Mouse (Mus musculus): ENCODE data around the gene Lif. TPM values are rescaled to one million over a fixed set of nuclear protein-coding genes. Genes with fewer than 3 reads are reported as not detected.

Lif gene
- polyA plus RNA-seq, 1 experiment: 1.4 TPM

DNA sequence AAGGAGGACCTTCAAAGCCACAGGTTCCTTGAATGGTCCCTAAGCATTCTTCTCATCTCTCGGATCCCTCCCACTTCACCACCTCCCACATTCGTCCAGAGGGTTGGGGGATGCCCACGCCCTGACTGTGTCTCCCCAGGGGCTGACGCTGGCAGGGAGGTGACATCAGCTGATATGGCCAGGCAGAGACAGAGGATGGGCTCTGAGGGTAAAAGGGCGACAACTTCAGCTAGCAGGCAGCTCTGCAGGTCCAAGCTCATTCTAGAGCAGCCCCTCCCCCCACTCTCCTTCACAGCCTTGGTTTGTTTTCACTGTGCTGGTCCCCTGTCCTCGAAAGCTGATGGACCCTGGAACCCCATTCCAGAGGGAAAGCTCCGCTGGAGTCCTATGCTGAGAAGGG is 41.3 kb downstream of the Lif start:
- no peak for DNase-seq (ENCODE audit: low read depth)

DNA sequence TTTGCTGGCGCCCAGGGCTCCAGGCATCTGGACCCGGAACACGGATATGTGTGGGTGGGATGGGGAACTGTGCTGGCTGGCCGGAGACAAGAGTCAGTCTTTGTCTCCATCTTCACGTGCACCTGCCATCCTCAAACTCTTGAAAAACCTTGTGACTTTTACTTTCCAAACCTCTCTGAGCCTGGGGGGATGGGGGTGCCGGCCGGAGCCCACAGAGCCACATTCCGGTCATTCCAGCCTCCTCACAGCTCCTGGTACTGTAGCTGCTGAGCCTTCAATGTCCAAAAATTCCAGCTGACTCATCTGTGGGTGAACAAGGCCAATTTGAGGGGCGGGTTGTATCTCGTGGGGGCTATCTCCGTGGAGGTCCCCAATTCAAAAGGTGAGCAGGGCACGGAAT is 41.8 kb downstream of the Lif start:
- DNase-seq (ENCODE audit: low read depth): no peak

GRCm38 (mm10) chr11:4299735-4300474 is 42.5 kb downstream of the Lif start:
- DNase-seq (ENCODE audit: low read depth): no peak

- no peak for DNase-seq (ENCODE audit: low read depth)
These were observed 43.3 kb downstream of the Lif start for GRCm38 (mm10) chr11:4300683-4301082.

GRCm38 (mm10) chr11:4302363-4302913 is 45.1 kb downstream of the Lif start:
- DNase-seq (ENCODE audit: low read depth): no peak

GRCm38 (mm10) chr11:4303033-4303432 is 45.7 kb downstream of the Lif start:
- DNase-seq (ENCODE audit: low read depth): no peak

DNA sequence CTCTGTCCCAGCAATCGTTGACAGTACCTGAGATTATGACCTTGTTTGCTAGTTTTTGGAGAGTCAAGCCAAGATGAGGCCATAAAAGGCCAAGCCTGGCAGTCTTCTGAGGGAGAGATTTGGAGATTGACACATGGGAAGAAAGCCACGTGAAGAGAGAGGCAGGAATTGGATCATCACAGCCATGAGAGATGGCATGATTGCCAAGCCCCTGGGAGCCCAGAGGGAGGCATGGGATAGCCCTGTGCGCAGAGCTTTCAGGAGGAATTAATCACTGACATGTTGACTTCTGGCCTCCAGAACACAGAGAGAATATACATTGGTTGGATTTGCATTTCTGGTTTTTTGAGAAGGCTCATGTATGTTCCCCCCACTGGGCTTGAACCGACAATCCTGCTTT is 46.8 kb downstream of the Lif start:
- no peak for DNase-seq (ENCODE audit: low read depth)

- DNase-seq (ENCODE audit: low read depth): no peak
These were observed 47.7 kb downstream of the Lif start for GRCm38 (mm10) chr11:4305090-4305489.

DNA sequence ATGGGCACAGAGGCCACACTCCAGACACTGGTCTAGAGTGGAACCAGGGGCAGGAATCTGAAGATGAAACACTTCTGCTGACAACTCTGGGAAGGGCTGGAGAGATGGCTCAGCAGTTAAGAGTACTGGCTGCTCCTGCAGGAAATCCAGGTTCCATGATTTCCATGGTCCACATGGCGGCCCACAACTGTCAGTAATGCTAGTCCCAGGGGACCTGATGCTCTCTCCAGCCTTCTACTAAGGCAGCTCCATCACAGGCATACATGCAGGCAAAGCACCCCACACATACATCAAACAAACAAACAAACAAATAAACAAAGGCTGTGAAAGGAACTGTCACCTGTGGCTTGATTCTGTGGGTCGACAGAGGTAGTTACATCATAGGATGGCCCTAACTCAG is 48.7 kb downstream of the Lif start:
- DNase-seq (ENCODE audit: low read depth): no peak

DNA sequence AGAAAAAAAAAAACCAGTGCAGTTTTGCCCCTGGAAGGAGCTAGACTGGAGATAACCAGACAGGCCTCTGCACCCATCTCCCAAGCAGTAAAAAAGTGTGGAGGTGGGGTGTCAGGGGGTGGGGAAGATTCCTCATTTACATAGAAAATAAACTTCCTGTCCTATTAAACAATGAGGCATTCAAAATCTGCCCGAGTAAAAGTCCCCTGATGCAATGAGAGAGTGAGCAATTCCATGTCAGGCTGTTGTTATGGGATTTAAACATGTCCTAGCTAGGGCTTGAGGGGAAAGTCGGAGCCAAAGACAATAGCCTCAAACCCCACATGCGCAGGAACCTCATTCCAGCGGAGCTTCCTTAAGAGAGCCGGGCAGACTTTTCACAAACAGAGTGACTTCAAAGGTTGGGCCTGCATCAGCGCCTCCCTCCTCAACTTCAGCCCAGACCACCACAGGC is 50.7 kb downstream of the Lif start:
- peak; percentile 93 for DNase-seq (ENCODE audit: low read depth)

DNA sequence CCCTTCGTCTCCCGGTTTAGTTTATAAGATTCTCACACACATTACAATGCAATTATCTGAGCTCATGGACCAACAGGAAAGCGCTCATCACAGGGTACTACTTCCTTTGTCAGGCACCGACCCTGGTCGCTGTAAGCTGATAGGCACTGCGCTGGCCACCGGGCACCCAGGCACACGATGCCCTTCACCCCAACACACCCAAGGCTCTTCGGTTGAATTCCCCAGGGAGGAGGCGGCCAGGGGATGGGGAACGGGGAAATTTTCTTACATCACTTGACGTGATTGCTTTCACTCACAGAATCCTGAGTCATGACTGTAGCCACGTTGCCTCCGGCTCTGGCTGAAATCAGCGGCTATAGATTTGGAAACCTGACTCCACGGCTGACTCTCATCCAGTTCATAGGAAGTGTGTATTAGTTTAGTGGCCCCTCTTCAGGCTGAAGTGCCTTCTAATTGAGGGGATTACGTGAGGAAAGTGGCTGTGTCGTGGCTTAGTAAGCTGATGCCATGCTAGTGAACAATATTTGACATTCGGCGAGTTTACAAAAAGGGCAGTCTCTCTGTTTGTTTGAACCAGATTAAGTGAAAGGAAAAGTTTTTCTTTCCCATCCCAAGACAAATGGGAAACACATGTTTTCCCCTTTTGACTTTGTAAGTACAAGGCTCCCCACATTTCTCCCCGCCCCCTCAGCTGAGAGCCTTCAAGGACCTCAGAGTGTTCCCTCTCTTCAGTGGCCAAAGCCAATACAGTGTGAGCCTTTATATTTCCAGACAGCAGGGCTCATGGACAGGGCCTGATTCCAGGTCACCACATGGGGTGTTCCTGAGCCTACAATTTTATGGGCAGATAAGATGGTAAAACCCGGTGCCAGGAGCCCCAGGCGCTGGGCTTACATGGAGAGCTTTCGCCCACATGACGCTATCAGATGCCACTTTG is 51.4 kb downstream of the Lif start:
- DNase-seq (ENCODE audit: low read depth): no peak

DNA sequence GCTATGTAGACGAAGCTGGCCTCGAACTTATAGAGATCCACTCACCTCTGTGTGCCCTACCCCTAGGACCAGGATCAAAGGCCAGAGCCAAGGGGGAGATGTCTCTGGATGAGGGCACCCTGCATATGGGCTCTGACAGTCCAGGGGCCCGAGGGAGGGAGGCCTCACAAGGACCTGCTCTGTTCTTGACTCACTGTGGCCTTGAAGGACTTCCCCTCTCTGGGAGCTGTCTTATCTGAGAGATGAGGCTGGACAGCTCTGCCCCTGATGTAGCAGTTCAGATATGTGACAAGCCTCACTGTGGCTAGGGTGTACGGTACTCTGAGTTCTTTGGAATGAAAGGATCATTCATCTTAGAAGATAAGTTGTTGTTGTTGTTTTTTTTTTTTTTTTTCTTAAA is 52.3 kb downstream of the Lif start:
- DNase-seq (ENCODE audit: low read depth): no peak

- DNase-seq (ENCODE audit: low read depth): no peak
These were observed 53.0 kb downstream of the Lif start for GRCm38 (mm10) chr11:4310324-4310723.

DNA sequence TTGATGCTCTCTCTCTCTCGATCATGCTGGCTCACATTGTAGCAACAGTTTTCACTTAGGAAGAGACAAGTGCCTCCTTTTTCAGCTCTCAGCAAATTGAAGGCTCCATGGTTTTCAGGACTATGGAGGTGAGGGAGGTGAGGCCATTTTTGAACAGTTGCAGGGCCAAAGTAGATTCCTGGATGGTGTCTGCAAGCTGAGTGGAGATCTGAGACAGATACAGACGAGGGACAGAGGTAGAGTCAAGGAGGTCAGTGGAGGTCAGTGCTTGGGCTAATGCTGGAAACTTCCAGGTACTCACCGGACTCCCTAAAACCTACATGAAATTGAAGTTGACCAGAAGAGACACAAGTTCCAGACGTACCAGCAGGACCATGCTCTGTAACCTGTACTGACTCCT is 54.8 kb downstream of the Lif start:
- no peak for DNase-seq (ENCODE audit: low read depth)

DNA sequence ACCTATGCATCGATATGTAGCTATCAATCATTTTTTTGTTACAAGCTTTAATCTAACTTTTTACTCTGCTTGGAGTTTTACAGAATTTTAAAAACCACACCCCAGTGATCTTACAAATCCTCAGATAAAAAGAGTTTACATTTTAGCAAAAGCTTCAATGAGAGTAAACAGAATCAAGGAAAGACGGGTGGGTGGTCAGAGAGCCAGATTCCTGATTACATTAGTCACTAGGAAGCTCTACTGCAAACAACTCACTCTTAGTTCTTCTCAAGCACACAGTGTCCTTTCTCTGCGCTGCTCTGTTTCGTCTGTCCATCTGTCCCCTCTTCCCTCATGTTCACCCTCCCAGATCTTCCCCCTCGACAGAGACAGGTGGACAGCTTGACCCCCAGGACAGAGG is 59.9 kb downstream of the Lif start:
- DNase-seq (ENCODE audit: low read depth): no peak

DNA sequence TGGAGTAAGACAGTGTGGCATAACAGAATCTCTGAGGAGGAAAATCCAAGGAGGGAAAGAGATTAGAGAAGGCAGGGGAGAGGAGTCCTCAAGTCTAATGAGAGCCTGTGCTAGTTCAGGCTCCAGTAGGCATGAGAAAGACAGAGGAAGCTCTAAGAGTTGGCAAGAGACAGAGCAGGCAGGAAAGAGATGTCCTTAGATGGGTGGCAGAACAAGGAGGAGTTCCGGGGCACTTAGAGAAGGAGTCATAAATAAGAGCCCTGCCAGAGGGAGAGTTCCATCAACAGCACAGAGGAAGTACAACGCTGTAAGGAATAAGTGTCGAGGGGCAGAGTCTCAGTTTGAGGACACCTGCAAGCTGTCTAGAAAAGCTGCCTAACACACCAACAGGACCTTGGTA is 60.7 kb downstream of the Lif start:
- no peak for DNase-seq (ENCODE audit: low read depth)

DNA sequence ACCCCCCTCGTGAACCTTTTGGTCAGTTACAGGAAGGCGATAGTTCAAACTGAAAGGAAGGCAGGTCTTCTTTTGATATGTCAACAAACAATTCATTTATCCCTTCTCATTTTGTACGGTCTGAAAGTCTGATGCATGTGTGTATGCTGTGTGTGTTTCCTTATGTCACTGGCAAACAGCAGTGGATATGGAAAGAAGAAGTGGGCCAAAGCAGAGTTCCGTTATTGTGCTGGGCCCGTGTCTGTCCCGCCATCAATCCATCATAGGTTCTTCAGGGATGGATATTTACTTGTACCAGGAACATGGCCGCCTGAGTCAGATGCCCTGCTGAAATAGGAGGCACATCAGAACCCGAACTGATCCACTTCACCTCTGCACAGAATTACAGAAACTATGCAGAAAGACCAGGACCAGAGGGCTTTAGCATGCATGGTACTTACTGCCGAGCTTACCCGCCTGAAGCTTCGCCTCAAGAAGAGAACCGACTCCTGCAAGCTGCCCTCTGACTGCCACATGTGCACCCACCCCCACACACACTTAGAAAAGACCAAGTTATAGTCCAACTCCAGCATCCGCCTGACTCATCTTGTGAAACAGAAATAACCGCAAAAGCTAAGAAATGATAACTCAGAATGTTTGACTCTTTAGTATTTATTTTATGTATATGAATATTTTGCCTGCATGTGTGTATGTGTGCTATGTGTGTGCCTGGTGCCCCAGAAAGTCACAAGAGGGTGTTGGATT is 62.0 kb downstream of the Lif start:
- no peak for DNase-seq (ENCODE audit: low read depth)

DNA sequence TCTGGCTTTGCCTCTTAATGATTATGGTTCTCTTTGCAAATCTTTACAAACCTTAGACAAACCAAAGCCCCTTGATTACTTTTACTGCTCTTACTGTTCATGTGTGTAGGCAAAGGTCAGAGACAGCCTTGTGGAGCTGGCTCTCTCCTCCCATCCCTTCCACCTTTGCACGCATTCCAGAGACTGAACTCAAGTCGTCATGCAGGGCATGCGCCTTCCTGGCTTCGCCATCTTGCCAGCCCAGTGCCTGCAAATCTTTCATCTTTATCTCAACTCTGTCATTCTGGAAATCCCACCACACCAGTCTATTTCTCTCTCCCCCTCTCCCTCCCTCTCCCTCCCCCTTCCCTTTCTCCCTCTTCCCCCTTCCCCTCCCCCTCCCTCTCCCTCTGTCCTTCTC is 63.5 kb downstream of the Lif start:
- DNase-seq (ENCODE audit: low read depth): no peak

All from gonadal fat pad, adult 2 months (tissue).